Mouse (Mus musculus): ENCODE data around the gene Sgk1. TPM values are rescaled to one million over a fixed set of nuclear protein-coding genes. Genes with fewer than 3 reads are reported as not detected.

The Sgk1 gene
- polyA plus RNA-seq, 1 experiment from 2014 or later, result 45.1 TPM

Other genes starting within 250 kb of the Sgk1 start
- not detected in 2 replicates for gene 4930444G20Rik, start 185.9 kb downstream of the Sgk1 start, polyA plus RNA-seq (2015; fragmentation: Nextera tagmentation; extraction: Ambion mirVana)

All from midbrain, embryonic 15.5 days (tissue).